Mouse (Mus musculus) hindbrain, embryonic 13.5 days (tissue): ENCODE measurements around the gene Cdadc1. TPM values are rescaled to one million over a fixed set of nuclear protein-coding genes. Genes with fewer than 3 reads are reported as not detected.

ENCODE experiments used
- ATAC-seq: fragments of 200-750 bp; cut with Nextera tagmentation; 2 replicates; pipeline ENCODE4 v1.8.0; 2017; ENCODE audit warnings: moderate TSS enrichment; ENCODE audit not compliant: low FRiP score
- H3K27ac ChIP-seq: fragments of 300-500 bp; sonication (generic); 2 replicates; pipeline ENCODE4 v1.5.1; 2015; ENCODE audit warnings: inconsistent platforms, mild to moderate bottlenecking, moderate library complexity
- H3K27me3 ChIP-seq: fragments of 300-500 bp; sonication (generic); 2 replicates; pipeline ENCODE4 v1.6.1; 2015; ENCODE audit warnings: mild to moderate bottlenecking, inconsistent platforms
- H3K36me3 ChIP-seq: fragments of 300-500 bp; sonication (generic); 2 replicates; pipeline ENCODE4 v1.6.1; 2015; ENCODE audit warnings: mild to moderate bottlenecking, inconsistent platforms
- H3K4me1 ChIP-seq: fragments of 300-500 bp; sonication (generic); replicated peaks from 2 replicates; pipeline ENCODE4 v1.6.1; 2015; ENCODE audit warnings: inconsistent platforms
- H3K4me2 ChIP-seq: fragments of 300-500 bp; sonication (generic); 2 replicates; pipeline ENCODE4 v1.6.1; 2015; ENCODE audit warnings: inconsistent platforms, mild to moderate bottlenecking, moderate library complexity
- H3K4me3 ChIP-seq: fragments of 300-500 bp; sonication (generic); 2 replicates; pipeline ENCODE4 v1.5.1; 2015; ENCODE audit warnings: mild to moderate bottlenecking, inconsistent platforms
- H3K9ac ChIP-seq: fragments of 300-500 bp; sonication (generic); 2 replicates; pipeline ENCODE4 v1.6.1; 2015; ENCODE audit warnings: mild to moderate bottlenecking, inconsistent platforms
- H3K9me3 ChIP-seq: fragments of 300-500 bp; sonication (generic); 2 replicates; pipeline ENCODE4 v1.6.1; 2016; ENCODE audit warnings: inconsistent platforms
- WGBS: fragments of 180-500 bp; shearing (Covaris S2); methylation state at CpG from one replicate; pipeline ENCODE4 v1.1.7; 2015; 5-methylcytosine and 5-hydroxymethylcytosine counted together
- polyA plus RNA-seq: library from polyadenylated mRNA; unstranded; fragments of >200 nt; fragmentation: Nextera tagmentation; extraction: Ambion mirVana; gene quantifications from 2 replicates; pipeline ENCODE4 v1.2.1, GENCODE M21; 2015

The Cdadc1 gene
- polyA plus RNA-seq, 1 experiment from 2014 or later: 37.8 TPM

- Histone ChIP-seq H3K27ac (no peak overlapping the region), H3K9ac (no peak overlapping the region), H3K36me3 (peaks cover 4% of the 10 kb centered on the region; the same call in 1 of the 2 replicates), H3K4me1 (no peaks in the 10 kb centered on the region), H3K9me3 (no peaks in the 10 kb centered on the region), H3K4me2 (no peak overlapping the region), H3K27me3 (no peaks in the 10 kb centered on the region), H3K4me3 (no peak overlapping the region)
- no peak for ATAC-seq
- 86% methylated on average over 8 of the region's 8 CpGs for WGBS
These were observed 42.7 kb downstream of the Cdadc1 start for GRCm38 (mm10) chr14:59555018-59555417.

GRCm38 (mm10) chr14:59554025-59554424 is 43.7 kb downstream of the Cdadc1 start:
- no peak for ATAC-seq
- Histone ChIP-seq H3K27me3 (no peaks in the 10 kb centered on the region), H3K4me3 (no peak overlapping the region), H3K9ac (no peak overlapping the region), H3K9me3 (no peaks in the 10 kb centered on the region), H3K4me2 (no peak overlapping the region), H3K4me1 (no peaks in the 10 kb centered on the region; the same call in 1 of the 2 replicates), H3K27ac (no peak overlapping the region), H3K36me3 (peaks cover 4% of the 10 kb centered on the region; the same call in 1 of the 2 replicates)
- WGBS: 81% methylated on average over 5 of the region's 5 CpGs

DNA sequence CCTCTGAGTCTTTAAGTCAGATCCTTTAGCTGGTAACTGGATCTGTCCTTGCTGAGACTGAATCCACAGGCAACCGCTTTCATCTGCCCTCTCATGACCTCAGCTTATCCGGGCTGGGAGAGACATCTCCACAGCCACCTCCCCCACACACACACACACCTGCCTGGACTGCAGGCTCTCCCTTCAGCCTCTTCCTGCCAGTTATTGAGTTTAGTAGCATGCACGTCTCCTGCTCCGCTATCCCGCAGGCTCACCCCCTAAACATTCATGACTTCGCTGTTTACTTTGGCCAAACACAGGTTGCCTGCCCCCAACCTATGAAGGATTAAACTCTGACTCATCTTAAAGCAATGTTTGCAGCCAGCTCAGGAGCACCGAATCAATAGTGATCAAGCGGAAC is 45.8 kb downstream of the Cdadc1 start:
- peaks cover 3% of the 10 kb centered on the region; the same call in 1 of the 2 replicates for H3K4me1 ChIP-seq
- no peaks in the 10 kb centered on the region for H3K27me3 ChIP-seq
- H3K36me3 ChIP-seq: peaks cover 4% of the 10 kb centered on the region; the same call in 1 of the 2 replicates
- ATAC-seq: no peak
- WGBS: 82% methylated on average over 8 of the region's 8 CpGs
- H3K4me2 ChIP-seq: no peak overlapping the region
- H3K27ac ChIP-seq: no peak overlapping the region
- H3K9ac ChIP-seq: no peak overlapping the region
- H3K4me3 ChIP-seq: no peak overlapping the region
- H3K9me3 ChIP-seq: no peaks in the 10 kb centered on the region

DNA sequence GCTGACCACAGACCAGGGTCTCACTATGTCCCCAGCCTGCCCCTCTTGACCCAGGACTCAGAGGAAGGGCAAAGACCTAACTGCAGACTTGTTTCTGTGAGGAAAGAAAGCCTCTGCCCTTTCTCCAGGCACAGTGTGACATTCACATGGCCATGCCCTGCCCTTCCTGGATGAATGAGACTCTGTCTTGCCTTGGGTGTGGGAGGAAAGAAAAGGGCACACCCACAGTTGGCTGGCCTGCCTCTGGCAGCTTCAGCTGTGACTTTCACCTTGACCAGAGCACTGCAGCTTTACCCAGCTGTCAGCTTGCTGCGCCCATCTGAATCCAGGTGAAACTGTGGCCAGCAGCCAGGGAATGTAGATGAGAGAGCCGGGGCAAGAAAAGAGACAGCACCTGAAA is 46.9 kb downstream of the Cdadc1 start:
- Histone ChIP-seq H3K4me2 (no peak overlapping the region), H3K9me3 (no peaks in the 10 kb centered on the region), H3K27me3 (no peaks in the 10 kb centered on the region), H3K36me3 (peaks cover 4% of the 10 kb centered on the region; the same call in 1 of the 2 replicates), H3K27ac (no peak overlapping the region), H3K4me3 (no peak overlapping the region), H3K9ac (no peak overlapping the region), H3K4me1 (peaks cover 3% of the 10 kb centered on the region; the same call in 1 of the 2 replicates)
- ATAC-seq: no peak
- 95% methylated on average over 2 of the region's 2 CpGs for WGBS

GRCm38 (mm10) chr14:59549106-59549505 is 48.7 kb downstream of the Cdadc1 start:
- Histone ChIP-seq H3K4me2 (no peak overlapping the region), H3K4me1 (peaks cover 3% of the 10 kb centered on the region; the same call in 1 of the 2 replicates), H3K27ac (no peak overlapping the region; the same call in 1 of the 2 replicates), H3K4me3 (no peak overlapping the region), H3K27me3 (no peaks in the 10 kb centered on the region), H3K36me3 (peaks cover 4% of the 10 kb centered on the region; the same call in 1 of the 2 replicates), H3K9ac (no peak overlapping the region), H3K9me3 (no peaks in the 10 kb centered on the region)
- no peak for ATAC-seq
- 87% methylated on average over 6 of the region's 6 CpGs for WGBS

- H3K36me3 ChIP-seq: peaks cover 3% of the 10 kb centered on the region; the same call in 1 of the 2 replicates
- no peak overlapping the region; the same call in 1 of the 2 replicates for H3K27ac ChIP-seq
- WGBS: 67% methylated on average over 2 of the region's 2 CpGs
- no peak overlapping the region for H3K4me2 ChIP-seq
- no peak for ATAC-seq
- H3K27me3 ChIP-seq: no peaks in the 10 kb centered on the region
- peaks cover 3% of the 10 kb centered on the region; the same call in 1 of the 2 replicates for H3K4me1 ChIP-seq
- no peak overlapping the region for H3K4me3 ChIP-seq
- no peak overlapping the region for H3K9ac ChIP-seq
- H3K9me3 ChIP-seq: no peaks in the 10 kb centered on the region
These were observed 49.2 kb downstream of the Cdadc1 start for GRCm38 (mm10) chr14:59548532-59548931.

DNA sequence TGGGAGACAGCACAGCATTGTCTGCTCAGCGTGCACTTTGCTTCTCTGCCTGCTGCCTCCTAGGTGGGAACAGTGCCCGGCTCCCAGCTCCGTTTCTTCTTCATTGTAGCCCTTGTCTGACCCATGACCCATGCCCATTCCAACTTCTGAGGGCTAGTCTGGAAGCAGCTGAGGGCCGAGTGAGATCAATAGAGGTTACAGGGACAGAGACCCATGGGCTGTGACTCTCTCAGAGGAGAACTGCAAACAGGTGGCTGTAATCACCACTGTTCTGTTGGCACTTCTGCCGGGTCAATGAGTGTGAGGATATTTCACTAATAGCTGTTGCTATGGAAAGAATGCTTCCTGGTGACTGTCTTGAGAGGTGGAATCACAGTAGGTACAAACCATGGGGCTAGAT is 50.2 kb downstream of the Cdadc1 start:
- H3K36me3 ChIP-seq: no peaks in the 10 kb centered on the region
- 40% methylated on average over 5 of the region's 5 CpGs for WGBS

GRCm38 (mm10) chr14:59546162-59546880 is 51.4 kb downstream of the Cdadc1 start:
- H3K27ac ChIP-seq: no peak overlapping the region
- peaks cover 3% of the 10 kb centered on the region; the same call in 1 of the 2 replicates for H3K4me1 ChIP-seq
- no peak for ATAC-seq
- no peak overlapping the region for H3K9ac ChIP-seq
- H3K4me2 ChIP-seq: no peak overlapping the region
- 84% methylated on average over 7 of the region's 7 CpGs for WGBS
- H3K4me3 ChIP-seq: no peak overlapping the region
- no peaks in the 10 kb centered on the region for H3K9me3 ChIP-seq
- H3K27me3 ChIP-seq: no peaks in the 10 kb centered on the region
- no peaks in the 10 kb centered on the region for H3K36me3 ChIP-seq

More for the DNA sequence above, 50.2 kb downstream of the Cdadc1 start:
- no peak overlapping the region for H3K27ac ChIP-seq
- H3K9me3 ChIP-seq: no peaks in the 10 kb centered on the region
- H3K27me3 ChIP-seq: no peaks in the 10 kb centered on the region
- no peak for ATAC-seq
- H3K4me2 ChIP-seq: no peak overlapping the region
- no peak overlapping the region for H3K4me3 ChIP-seq
- H3K9ac ChIP-seq: no peak overlapping the region
- H3K4me1 ChIP-seq: peaks cover 3% of the 10 kb centered on the region; the same call in 1 of the 2 replicates

DNA sequence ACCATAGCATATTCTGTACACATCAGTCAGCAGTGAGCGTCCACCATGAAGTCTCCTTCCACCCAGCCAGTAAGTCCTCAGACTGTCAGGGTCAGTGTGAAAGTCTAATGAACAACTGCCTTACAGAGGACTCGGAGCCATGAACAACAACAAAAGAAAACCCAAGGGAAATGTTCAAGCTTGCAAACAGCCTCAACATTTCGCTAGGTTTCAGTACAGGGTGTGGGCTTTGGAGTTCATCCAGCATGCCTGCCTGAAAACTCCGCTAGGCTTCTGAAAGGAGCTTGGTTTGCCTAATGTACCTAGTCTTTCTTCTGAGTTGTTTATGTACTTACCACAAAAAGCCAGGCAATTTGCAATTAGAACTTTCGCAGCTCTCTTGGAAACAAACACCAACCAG is 53.8 kb downstream of the Cdadc1 start:
- Histone ChIP-seq H3K9me3 (no peaks in the 10 kb centered on the region), H3K36me3 (no peaks in the 10 kb centered on the region), H3K9ac (no peak overlapping the region), H3K4me3 (no peak overlapping the region), H3K27me3 (no peaks in the 10 kb centered on the region), H3K4me1 (peaks cover 3% of the 10 kb centered on the region; the same call in 1 of the 2 replicates), H3K27ac (no peak overlapping the region), H3K4me2 (no peak overlapping the region)
- 69% methylated on average over 5 of the region's 5 CpGs for WGBS
- ATAC-seq: no peak

GRCm38 (mm10) chr14:59543158-59543826 is 54.5 kb downstream of the Cdadc1 start:
- 0 out of 2 replicates have a peak, but pooled peaks cover 3% of the 10 kb centered on the region for H3K4me1 ChIP-seq
- H3K36me3 ChIP-seq: no peaks in the 10 kb centered on the region
- no peaks in the 10 kb centered on the region for H3K27me3 ChIP-seq
- H3K9ac ChIP-seq: no peak overlapping the region
- no peak for ATAC-seq
- no peaks in the 10 kb centered on the region for H3K9me3 ChIP-seq
- H3K27ac ChIP-seq: no peak overlapping the region
- H3K4me2 ChIP-seq: no peak overlapping the region
- WGBS: 83% methylated on average over 3 of the region's 3 CpGs
- no peak overlapping the region for H3K4me3 ChIP-seq

- Histone ChIP-seq H3K9me3 (no peaks in the 10 kb centered on the region), H3K4me1 (no peaks in the 10 kb centered on the region), H3K9ac (no peak overlapping the region), H3K4me3 (no peak overlapping the region), H3K4me2 (no peak overlapping the region), H3K27ac (no peak overlapping the region), H3K36me3 (no peaks in the 10 kb centered on the region), H3K27me3 (no peaks in the 10 kb centered on the region; the same call in 1 of the 2 replicates)
- 90% methylated on average over 6 of the region's 6 CpGs for WGBS
- ATAC-seq: no peak
These were observed 57.0 kb downstream of the Cdadc1 start for GRCm38 (mm10) chr14:59540761-59541160.

GRCm38 (mm10) chr14:59540230-59540629 is 57.5 kb downstream of the Cdadc1 start:
- ATAC-seq: no peak

More at GRCm38 (mm10) chr14:59540230-59540629, 57.5 kb downstream of the Cdadc1 start:
- Histone ChIP-seq H3K4me2 (no peak overlapping the region), H3K9ac (no peak overlapping the region), H3K36me3 (no peaks in the 10 kb centered on the region), H3K27ac (no peak overlapping the region), H3K9me3 (no peaks in the 10 kb centered on the region), H3K4me1 (no peaks in the 10 kb centered on the region), H3K4me3 (no peak overlapping the region), H3K27me3 (no peaks in the 10 kb centered on the region; the same call in 1 of the 2 replicates)
- WGBS: 91% methylated on average over 2 of the region's 2 CpGs
